Mouse (Mus musculus) kidney, embryonic 14.5 days (tissue): ENCODE data around the gene Myrip. TPM values are rescaled to one million over a fixed set of nuclear protein-coding genes. Genes with fewer than 3 reads are reported as not detected.

Experiments
- ATAC-seq: fragments of 200-750 bp; cut with Nextera tagmentation; 2 replicates; pipeline ENCODE4 v1.8.0; 2017; ENCODE audit warnings: moderate number of reproducible peaks, mild to moderate bottlenecking, moderate TSS enrichment, moderate library complexity; ENCODE audit not compliant: low FRiP score, low TSS enrichment
- H3K27ac ChIP-seq: fragments of 300-500 bp; sonication (generic); 2 replicates; pipeline ENCODE4 v1.5.1; 2014; ENCODE audit warnings: low read depth, mild to moderate bottlenecking, low read length, moderate library complexity, mixed read lengths
- H3K27me3 ChIP-seq: fragments of 300-500 bp; sonication (generic); 2 replicates; pipeline ENCODE4 v1.6.1; 2014; ENCODE audit warnings: mild to moderate bottlenecking, low read length; ENCODE audit not compliant: control insufficient read depth, insufficient read depth
- H3K36me3 ChIP-seq: fragments of 300-500 bp; sonication (generic); 2 replicates; pipeline ENCODE4 v1.6.1; 2014; ENCODE audit warnings: low read length, mixed read lengths; ENCODE audit not compliant: control insufficient read depth, insufficient read depth
- H3K4me1 ChIP-seq: fragments of 300-500 bp; sonication (generic); 2 replicates; pipeline ENCODE4 v1.6.1; 2014; ENCODE audit warnings: low read length, mixed read lengths; ENCODE audit not compliant: control insufficient read depth, insufficient read depth
- H3K4me2 ChIP-seq: fragments of 300-500 bp; sonication (generic); replicated peaks from 2 replicates; pipeline ENCODE4 v1.6.1; 2014; ENCODE audit warnings: low read depth, mild to moderate bottlenecking, low read length
- H3K4me3 ChIP-seq: fragments of 300-500 bp; sonication (generic); 2 replicates; pipeline ENCODE4 v1.5.1; 2014; ENCODE audit warnings: mild to moderate bottlenecking, low read length
- H3K9ac ChIP-seq: fragments of 300-500 bp; sonication (generic); 2 replicates; pipeline ENCODE4 v1.6.1; 2014; ENCODE audit warnings: low read depth, mild to moderate bottlenecking, low read length, moderate library complexity
- H3K9me3 ChIP-seq: fragments of 300-500 bp; sonication (generic); 2 replicates; pipeline ENCODE4 v1.6.1; 2016; ENCODE audit warnings: low read length; ENCODE audit not compliant: control insufficient read depth
- WGBS: fragments of 180-500 bp; shearing (Covaris S2); extraction: QIAGEN DNeasy Blood & Tissue Kit; methylation state at CpG from one replicate; pipeline ENCODE4 v1.1.7; 2014; 5-methylcytosine and 5-hydroxymethylcytosine counted together
- polyA plus RNA-seq: library from polyadenylated mRNA; unstranded; fragments of >200 nt; fragmentation: Nextera tagmentation; extraction: Ambion mirVana; gene quantifications from 2 replicates; pipeline ENCODE4 v1.2.1, GENCODE M21; 2014

Myrip gene
- polyA plus RNA-seq, 1 experiment from 2014 or later: 0.11 TPM

- Histone ChIP-seq H3K9ac (no peak overlapping the region), H3K27me3 (no peaks in the 10 kb centered on the region), H3K4me3 (no peak overlapping the region), H3K4me2 (no peak overlapping the region), H3K9me3 (no peaks in the 10 kb centered on the region), H3K36me3 (no peaks in the 10 kb centered on the region), H3K4me1 (no peaks in the 10 kb centered on the region), H3K27ac (no peak overlapping the region)
- WGBS: 83% methylated on average over 9 of the region's 9 CpGs
- no peak for ATAC-seq
Measured at GRCm38 (mm10) chr9:120444642-120445041, 143.3 kb downstream of the Myrip start.

- Histone ChIP-seq H3K4me2 (no peak overlapping the region), H3K4me3 (no peak overlapping the region), H3K27ac (no peak overlapping the region), H3K9ac (no peak overlapping the region), H3K27me3 (no peaks in the 10 kb centered on the region), H3K9me3 (no peaks in the 10 kb centered on the region), H3K36me3 (no peaks in the 10 kb centered on the region), H3K4me1 (no peaks in the 10 kb centered on the region)
- WGBS: 88% methylated on average over 6 of the region's 6 CpGs
- no peak for ATAC-seq
Measured at GRCm38 (mm10) chr9:120449696-120450329, 148.5 kb downstream of the Myrip start.

GRCm38 (mm10) chr9:120455768-120456655 lies 154.7 kb downstream of the Myrip start:
- Histone ChIP-seq H3K4me1 (peaks cover 8% of the 10 kb centered on the region; the same call in 1 of the 2 replicates), H3K4me2 (no peak overlapping the region), H3K36me3 (no peaks in the 10 kb centered on the region), H3K27me3 (no peaks in the 10 kb centered on the region), H3K27ac (0 out of 2 replicates have a peak overlapping the region, but pooled peaks have one; percentile 51), H3K4me3 (no peak overlapping the region), H3K9me3 (no peaks in the 10 kb centered on the region), H3K9ac (no peak overlapping the region)
- ATAC-seq: peak; percentile 77; the same call in 1 of the 2 replicates
- 42% methylated on average over 9 of the region's 9 CpGs for WGBS

GRCm38 (mm10) chr9:120470431-120470830 lies 169.1 kb downstream of the Myrip start:
- Histone ChIP-seq H3K36me3 (no peaks in the 10 kb centered on the region), H3K9ac (no peak overlapping the region), H3K4me3 (no peak overlapping the region), H3K9me3 (no peaks in the 10 kb centered on the region), H3K27me3 (no peaks in the 10 kb centered on the region), H3K27ac (no peak overlapping the region), H3K4me1 (no peaks in the 10 kb centered on the region), H3K4me2 (no peak overlapping the region)
- ATAC-seq: no peak
- 97% methylated on average over 1 of the region's 1 CpGs for WGBS

- no peak for ATAC-seq
Measured at GRCm38 (mm10) chr9:120481644-120482043, 180.3 kb downstream of the Myrip start.

GRCm38 (mm10) chr9:120482382-120482781 lies 181.1 kb downstream of the Myrip start:
- Histone ChIP-seq H3K9ac (no peak overlapping the region), H3K4me3 (no peak overlapping the region), H3K27ac (no peak overlapping the region), H3K9me3 (no peaks in the 10 kb centered on the region), H3K36me3 (no peaks in the 10 kb centered on the region), H3K27me3 (no peaks in the 10 kb centered on the region), H3K4me1 (peaks cover 8% of the 10 kb centered on the region; the same call in 1 of the 2 replicates), H3K4me2 (no peak overlapping the region)
- 96% methylated on average over 4 of the region's 4 CpGs for WGBS
- no peak for ATAC-seq

More at GRCm38 (mm10) chr9:120481644-120482043, 180.3 kb downstream of the Myrip start:
- peaks cover 8% of the 10 kb centered on the region; the same call in 1 of the 2 replicates for H3K4me1 ChIP-seq
- H3K9ac ChIP-seq: no peak overlapping the region
- no peaks in the 10 kb centered on the region for H3K27me3 ChIP-seq
- H3K27ac ChIP-seq: no peak overlapping the region
- WGBS: 79% methylated on average over 3 of the region's 3 CpGs
- H3K36me3 ChIP-seq: no peaks in the 10 kb centered on the region
- no peak overlapping the region for H3K4me3 ChIP-seq
- H3K9me3 ChIP-seq: no peaks in the 10 kb centered on the region
- no peak overlapping the region for H3K4me2 ChIP-seq

DNA sequence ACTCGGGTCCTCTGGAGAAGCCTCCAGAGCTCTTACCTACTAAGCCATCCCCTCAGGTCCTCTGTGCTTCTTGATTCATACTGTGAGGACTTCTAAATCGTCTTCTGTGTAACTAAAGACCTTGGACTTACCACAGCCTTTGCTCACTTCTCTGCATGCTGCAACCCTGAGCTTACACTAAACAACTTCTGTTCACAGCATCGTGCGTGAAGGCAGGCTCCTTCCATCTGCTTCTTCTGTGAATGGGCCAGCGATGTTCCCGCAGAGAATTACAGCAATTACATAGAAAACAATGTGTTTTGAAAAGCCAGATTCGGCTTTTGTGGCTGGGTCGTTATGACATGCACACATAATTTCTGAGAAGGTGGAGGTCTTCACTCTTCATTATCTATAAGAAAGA lies 181.8 kb downstream of the Myrip start:
- H3K9me3 ChIP-seq: no peaks in the 10 kb centered on the region
- peaks cover 2% of the 10 kb centered on the region; the same call in 1 of the 2 replicates for H3K4me1 ChIP-seq
- no peaks in the 10 kb centered on the region for H3K36me3 ChIP-seq
- no peak overlapping the region for H3K4me2 ChIP-seq
- no peaks in the 10 kb centered on the region for H3K27me3 ChIP-seq
- H3K4me3 ChIP-seq: no peak overlapping the region
- H3K27ac ChIP-seq: no peak overlapping the region
- WGBS: 80% methylated on average over 8 of the region's 8 CpGs
- no peak for ATAC-seq
- no peak overlapping the region for H3K9ac ChIP-seq

DNA sequence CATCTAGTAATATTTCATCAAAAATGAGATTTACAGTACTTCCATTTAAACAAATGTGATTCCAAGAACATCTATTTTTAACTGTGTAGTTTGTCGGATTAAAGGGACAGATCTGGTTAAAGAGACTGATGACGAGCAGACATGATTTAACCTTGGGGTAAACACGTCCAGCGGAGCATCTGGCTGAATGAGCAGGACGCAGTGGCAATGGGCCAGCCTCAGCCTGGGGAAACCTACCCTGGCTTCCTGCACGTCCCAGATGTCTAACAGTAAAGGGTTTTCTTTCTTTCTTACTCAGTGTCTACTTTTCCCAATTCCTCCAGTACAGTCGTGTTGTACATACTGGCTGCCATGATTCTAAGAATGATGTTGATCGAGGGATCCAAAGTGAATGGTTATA lies 185.8 kb downstream of the Myrip start:
- no peak overlapping the region for H3K9ac ChIP-seq
- 82% methylated on average over 8 of the region's 8 CpGs for WGBS
- H3K9me3 ChIP-seq: no peaks in the 10 kb centered on the region
- no peaks in the 10 kb centered on the region for H3K27me3 ChIP-seq
- no peak overlapping the region for H3K27ac ChIP-seq
- no peaks in the 10 kb centered on the region for H3K4me1 ChIP-seq
- H3K4me2 ChIP-seq: no peak overlapping the region
- no peak for ATAC-seq
- H3K36me3 ChIP-seq: no peaks in the 10 kb centered on the region
- H3K4me3 ChIP-seq: no peak overlapping the region

DNA sequence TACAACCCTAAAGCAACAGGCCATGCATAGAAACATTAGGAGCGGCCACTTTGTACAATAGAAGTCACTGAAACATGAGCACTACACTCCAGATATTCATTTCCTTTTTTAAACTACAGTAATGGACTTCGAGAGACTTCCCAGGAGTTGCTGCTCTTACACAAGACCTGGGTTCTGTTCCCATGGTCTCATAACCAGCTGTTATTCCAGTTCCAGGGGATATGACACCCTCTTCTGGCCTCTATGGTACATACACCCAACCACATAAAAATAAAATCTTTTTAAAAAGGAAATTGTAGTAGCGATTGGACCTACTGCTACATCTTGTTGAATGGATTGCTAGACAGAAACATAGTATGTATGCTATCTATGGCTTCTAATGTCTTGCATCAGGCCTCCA lies 190.2 kb downstream of the Myrip start:
- Histone ChIP-seq H3K4me1 (peaks cover 5% of the 10 kb centered on the region; the same call in 1 of the 2 replicates), H3K4me3 (peak overlapping the region; percentile 100), H3K9ac (peak overlapping the region; percentile 99; the same call in 1 of the 2 replicates), H3K36me3 (peaks cover 23% of the 10 kb centered on the region), H3K4me2 (peak overlapping the region; percentile 92), H3K9me3 (no peaks in the 10 kb centered on the region), H3K27me3 (no peaks in the 10 kb centered on the region), H3K27ac (no peak overlapping the region)
- WGBS: 84% methylated on average over 3 of the region's 3 CpGs
- ATAC-seq: no peak
